Mouse (Mus musculus) CH12.LX (cell line): ENCODE data around the gene Cbwd1.

Experiments
- BHLHE40 ChIP-seq: IDR thresholded peaks from 2 replicates; pipeline ENCODE4 v1.6.1; 2011; ENCODE audit warnings: mild to moderate bottlenecking, low read depth, low read length, improper control_type of control experiment
- CHD2 ChIP-seq: IDR thresholded peaks from 2 replicates; pipeline ENCODE4 v1.6.1; 2011; ENCODE audit warnings: low read length, improper control_type of control experiment
- CTCF ChIP-seq, 2 experiments: IDR thresholded peaks in 1 of 2; conservative IDR thresholded peaks in 1 of 2; 2 replicates each; pipeline ENCODE4 v1.5.1; 2011 to 2012; ENCODE audit warnings: low read depth in 2 of 2, low read length in 2 of 2, improper control_type of control experiment in 1 of 2, inconsistent platforms in 1 of 2, mild to moderate bottlenecking in 1 of 2, moderate library complexity in 1 of 2
- EP300 ChIP-seq: IDR thresholded peaks from 2 replicates; pipeline ENCODE4 v1.6.1; 2011; ENCODE audit warnings: low read length, improper control_type of control experiment
- JUND ChIP-seq: conservative IDR thresholded peaks from 2 replicates; pipeline ENCODE4 v1.6.1; 2011; ENCODE audit warnings: low read depth, low read length, improper control_type of control experiment
- MAX ChIP-seq: IDR thresholded peaks from 2 replicates; pipeline ENCODE4 v1.6.1; 2011; ENCODE audit warnings: low read length, improper control_type of control experiment
- MEF2A ChIP-seq: IDR thresholded peaks from 2 replicates; pipeline ENCODE4 v1.6.1; 2014; ENCODE audit warnings: low read depth, mild to moderate bottlenecking, inconsistent platforms, low read length, improper control_type of control experiment, borderline replicate concordance
- MYC ChIP-seq: IDR thresholded peaks from 2 replicates; pipeline ENCODE4 v1.6.1; 2011; ENCODE audit warnings: low read depth, mild to moderate bottlenecking, improper control_type of control experiment, low read length
- POLR2A ChIP-seq: IDR thresholded peaks from 2 replicates; pipeline ENCODE4 v1.6.1; 2011; ENCODE audit warnings: low read depth, mild to moderate bottlenecking, improper control_type of control experiment, low read length
- POLR2AphosphoS2 ChIP-seq: IDR thresholded peaks from 2 replicates; pipeline ENCODE4 v1.6.1; 2011; ENCODE audit warnings: low read depth, low read length, improper control_type of control experiment
- UBTF ChIP-seq: IDR thresholded peaks from 2 replicates; pipeline ENCODE4 v1.6.1; 2012; ENCODE audit warnings: low read depth, mild to moderate bottlenecking, inconsistent platforms, low read length, improper control_type of control experiment, moderate library complexity
- ZMIZ1 ChIP-seq: IDR thresholded peaks from 2 replicates; pipeline ENCODE4 v1.6.1; 2012; ENCODE audit warnings: low read depth, mild to moderate bottlenecking, inconsistent platforms, low read length, improper control_type of control experiment

GRCm38 (mm10) chr19:24899578-24900544 is 61.5 kb downstream of the Cbwd1 start:
- no peak for TF ChIP-seq POLR2A
- TF ChIP-seq CTCF (conservative IDR thresholded peaks at IDR 0.05 in 1 of 2, IDR thresholded peaks at IDR 0.05 in 1 of 2; ENCODE audit: low read depth in 2 of 2, low read length in 2 of 2) = no peak
- TF ChIP-seq JUND = no peak
- TF ChIP-seq POLR2AphosphoS2 = no peak
- no peak for TF ChIP-seq ZMIZ1
- TF ChIP-seq EP300 = no peak
- no peak for TF ChIP-seq MYC
- no peak for TF ChIP-seq UBTF
- no peak for TF ChIP-seq CHD2
- no peak for TF ChIP-seq MAX
- TF ChIP-seq BHLHE40 = no peak
- TF ChIP-seq MEF2A = no peak
